Mouse (Mus musculus) midbrain, embryonic 12.5 days (tissue): Measurements from ENCODE around the gene Olfr105-ps. TPM values are rescaled to one million over a fixed set of nuclear protein-coding genes. Genes with fewer than 3 reads are reported as not detected.

Experiments used
- ATAC-seq: fragments of 200-750 bp; cut with Nextera tagmentation; 2 replicates; pipeline ENCODE4 v1.8.0; 2017; ENCODE audit warnings: low read depth, moderate TSS enrichment, moderate library complexity; ENCODE audit not compliant: low FRiP score
- H3K27ac ChIP-seq: fragments of 300-500 bp; sonication (generic); replicated peaks from 2 replicates; pipeline ENCODE4 v1.5.1; 2016; ENCODE audit warnings: mild to moderate bottlenecking
- H3K27me3 ChIP-seq: fragments of 300-500 bp; sonication (generic); 2 replicates; pipeline ENCODE4 v1.6.1; 2016; ENCODE audit warnings: mild to moderate bottlenecking
- H3K36me3 ChIP-seq: fragments of 300-500 bp; sonication (generic); 2 replicates; pipeline ENCODE4 v1.6.1; 2016
- H3K4me1 ChIP-seq: fragments of 300-500 bp; sonication (generic); 2 replicates; pipeline ENCODE4 v1.6.1; 2016
- H3K4me2 ChIP-seq: fragments of 300-500 bp; sonication (generic); replicated peaks from 2 replicates; pipeline ENCODE4 v1.6.1; 2016; ENCODE audit warnings: mild to moderate bottlenecking, moderate library complexity
- H3K4me3 ChIP-seq: fragments of 300-500 bp; sonication (generic); 2 replicates; pipeline ENCODE4 v1.5.1; 2016; ENCODE audit warnings: mild to moderate bottlenecking
- H3K9ac ChIP-seq: fragments of 300-500 bp; sonication (generic); replicated peaks from 2 replicates; pipeline ENCODE4 v1.6.1; 2016; ENCODE audit warnings: mild to moderate bottlenecking, moderate library complexity
- H3K9me3 ChIP-seq: fragments of 300-500 bp; sonication (generic); 2 replicates; pipeline ENCODE4 v1.6.1; 2016; ENCODE audit warnings: mild to moderate bottlenecking
- WGBS: fragments of 180-500 bp; shearing (Covaris S2); methylation state at CpG from one replicate; pipeline ENCODE4 v1.1.7; 2016; 5-methylcytosine and 5-hydroxymethylcytosine counted together
- polyA plus RNA-seq: library from polyadenylated mRNA; unstranded; fragments of >200 nt; fragmentation: Nextera tagmentation; extraction: Ambion mirVana; gene quantifications from 2 replicates; pipeline ENCODE4 v1.2.1, GENCODE M21; 2016

Olfr105-ps gene
- polyA plus RNA-seq = not detected in 2 replicates

GRCm38 (mm10) chr17:37378733-37379132, at the start of gene Olfr105-ps:
Gene Olfr105-ps (plus strand): TSS chr17:37379033.
- no peaks in the 10 kb centered on the region for H3K27me3 ChIP-seq
- H3K4me1 ChIP-seq = no peaks in the 10 kb centered on the region
- H3K36me3 ChIP-seq = no peaks in the 10 kb centered on the region
- no peak within 1 kb of the TSS for H3K4me2 ChIP-seq
- no peaks in the 10 kb centered on the region for H3K9me3 ChIP-seq
- no peak within 1 kb of the TSS for H3K27ac ChIP-seq
- no peak within 1 kb of the TSS for H3K4me3 ChIP-seq
- ATAC-seq = no peak
- H3K9ac ChIP-seq = no peak within 1 kb of the TSS

- no peaks in the 10 kb centered on the region for H3K9me3 ChIP-seq
- no peaks in the 10 kb centered on the region for H3K4me1 ChIP-seq
- no peaks in the 10 kb centered on the region for H3K27me3 ChIP-seq
- no peak for ATAC-seq
- 89% methylated on average over 2 of the region's 2 CpGs for WGBS
- no peak within 1 kb of the TSS for H3K27ac ChIP-seq
- no peak within 1 kb of the TSS for H3K4me3 ChIP-seq
- H3K36me3 ChIP-seq = no peaks in the 10 kb centered on the region
- H3K4me2 ChIP-seq = no peak within 1 kb of the TSS
- no peak within 1 kb of the TSS for H3K9ac ChIP-seq
Measured at GRCm38 (mm10) chr17:37339598-37339997, 39.2 kb upstream of the Olfr105-ps start, which contains the start of gene Olfr103. Gene Olfr103 (minus strand): TSS chr17:37339698.

GRCm38 (mm10) chr17:37359282-37359681, 19.6 kb upstream of the Olfr105-ps start, which contains the start of gene Olfr104-ps:
Gene Olfr104-ps (plus strand): TSS chr17:37359582.
- H3K4me2 ChIP-seq = no peak within 1 kb of the TSS
- H3K4me1 ChIP-seq = no peaks in the 10 kb centered on the region
- H3K27me3 ChIP-seq = no peaks in the 10 kb centered on the region
- H3K4me3 ChIP-seq = no peak within 1 kb of the TSS
- no peaks in the 10 kb centered on the region for H3K36me3 ChIP-seq
- no peaks in the 10 kb centered on the region for H3K9me3 ChIP-seq
- H3K27ac ChIP-seq = no peak within 1 kb of the TSS
- no peak for ATAC-seq
- H3K9ac ChIP-seq = no peak within 1 kb of the TSS

- Histone ChIP-seq H3K4me2 (no peak within 1 kb of the TSS), H3K36me3 (no peaks in the 10 kb centered on the region), H3K9ac (no peak within 1 kb of the TSS), H3K4me1 (no peaks in the 10 kb centered on the region), H3K9me3 (no peaks in the 10 kb centered on the region), H3K27ac (no peak within 1 kb of the TSS), H3K4me3 (no peak within 1 kb of the TSS), H3K27me3 (no peaks in the 10 kb centered on the region)
- 83% methylated on average over 1 of the region's 1 CpGs for WGBS
- ATAC-seq = no peak
Measured at GRCm38 (mm10) chr17:37390093-37390492, 11.3 kb downstream of the Olfr105-ps start, which contains the start of gene Olfr106-ps. Gene Olfr106-ps (plus strand): TSS chr17:37390393.

GRCm38 (mm10) chr17:37398926-37399325, 20.1 kb downstream of the Olfr105-ps start, which contains the start of gene Olfr107:
Gene Olfr107 (plus strand): TSS chr17:37399226.
- Histone ChIP-seq H3K4me1 (no peaks in the 10 kb centered on the region), H3K9ac (no peak within 1 kb of the TSS), H3K36me3 (no peaks in the 10 kb centered on the region), H3K27me3 (no peaks in the 10 kb centered on the region), H3K4me3 (no peak within 1 kb of the TSS), H3K4me2 (no peak within 1 kb of the TSS), H3K9me3 (no peaks in the 10 kb centered on the region), H3K27ac (no peak within 1 kb of the TSS)
- 79% methylated on average over 3 of the region's 3 CpGs for WGBS
- no peak for ATAC-seq

- Histone ChIP-seq H3K4me1 (no peaks in the 10 kb centered on the region), H3K9ac (no peak overlapping the region), H3K36me3 (no peaks in the 10 kb centered on the region)
Measured at GRCm38 (mm10) chr17:37413380-37413779, 34.5 kb downstream of the Olfr105-ps start.

More at GRCm38 (mm10) chr17:37413380-37413779, 34.5 kb downstream of the Olfr105-ps start:
- no peaks in the 10 kb centered on the region for H3K9me3 ChIP-seq
- ATAC-seq = no peak
- no peak overlapping the region for H3K27ac ChIP-seq
- H3K4me3 ChIP-seq = no peak overlapping the region
- H3K27me3 ChIP-seq = no peaks in the 10 kb centered on the region
- H3K4me2 ChIP-seq = no peak overlapping the region

Other genes with a start within 250 kb of the Olfr105-ps start
- gene Olfr93, start 217.5 kb upstream of the Olfr105-ps start, polyA plus RNA-seq = not detected in 2 replicates
- not detected in 2 replicates for gene Ubd, start 185.1 kb upstream of the Olfr105-ps start, polyA plus RNA-seq
- not detected in 2 replicates for gene Olfr94, start 178.0 kb upstream of the Olfr105-ps start, polyA plus RNA-seq
- not detected in 2 replicates for gene Olfr95, start 165.9 kb upstream of the Olfr105-ps start, polyA plus RNA-seq
- gene Olfr96, start 158.9 kb upstream of the Olfr105-ps start, polyA plus RNA-seq = not detected in 2 replicates
- gene Olfr97, start 141.7 kb upstream of the Olfr105-ps start, polyA plus RNA-seq = not detected in 2 replicates
- gene Olfr98, start 115.3 kb upstream of the Olfr105-ps start, polyA plus RNA-seq = not detected in 2 replicates
- 0.99 and 1.6 TPM in 2 replicates for gene H2-M3, start 108.8 kb upstream of the Olfr105-ps start, polyA plus RNA-seq
- not detected in 2 replicates for gene Olfr99, start 95.6 kb upstream of the Olfr105-ps start, polyA plus RNA-seq
- gene Olfr101, start 74.7 kb upstream of the Olfr105-ps start, polyA plus RNA-seq = not detected in 2 replicates
- gene Olfr102, start 62.0 kb upstream of the Olfr105-ps start, polyA plus RNA-seq = not detected in 2 replicates
- gene Olfr103, start 39.3 kb upstream of the Olfr105-ps start, polyA plus RNA-seq = not detected in 2 replicates
- gene Olfr104-ps, start 19.5 kb upstream of the Olfr105-ps start, polyA plus RNA-seq = not detected in 2 replicates
- gene Olfr106-ps, start 11.4 kb downstream of the Olfr105-ps start, polyA plus RNA-seq = not detected in 2 replicates
- gene Olfr107, start 20.2 kb downstream of the Olfr105-ps start, polyA plus RNA-seq = not detected in 2 replicates
- not detected in 2 replicates for gene Olfr108, start 66.4 kb downstream of the Olfr105-ps start, polyA plus RNA-seq
- not detected in 2 replicates for gene Olfr109, start 79.9 kb downstream of the Olfr105-ps start, polyA plus RNA-seq
- gene H2-M2, start 104.5 kb downstream of the Olfr105-ps start, polyA plus RNA-seq = not detected in 2 replicates
- gene Olfr110, start 113.4 kb downstream of the Olfr105-ps start, polyA plus RNA-seq = not detected in 2 replicates
- gene Olfr111, start 129.0 kb downstream of the Olfr105-ps start, polyA plus RNA-seq = not detected in 2 replicates
- not detected in 2 replicates for gene Olfr112, start 190.4 kb downstream of the Olfr105-ps start, polyA plus RNA-seq
- gene Olfr113, start 198.6 kb downstream of the Olfr105-ps start, polyA plus RNA-seq = not detected in 2 replicates
- not detected in 2 replicates for gene Olfr114, start 213.7 kb downstream of the Olfr105-ps start, polyA plus RNA-seq
- not detected in 2 replicates for gene Olfr115, start 248.1 kb downstream of the Olfr105-ps start, polyA plus RNA-seq
- not detected in 2 replicates for gene Olfr116, start 248.2 kb downstream of the Olfr105-ps start, polyA plus RNA-seq